Mouse (Mus musculus) liver, embryonic 14.5 days (tissue): ENCODE results near the gene Sorcs2.

Experiments
- CTCF ChIP-seq: IDR thresholded peaks from 2 replicates; pipeline ENCODE4 v1.5.1; 2016; ENCODE audit warnings: antibody characterized with exemption, low read depth, control low read depth
- EP300 ChIP-seq: IDR thresholded peaks from 2 replicates; pipeline ENCODE4 v1.6.1; 2016; ENCODE audit warnings: antibody characterized with exemption, low read depth

DNA sequence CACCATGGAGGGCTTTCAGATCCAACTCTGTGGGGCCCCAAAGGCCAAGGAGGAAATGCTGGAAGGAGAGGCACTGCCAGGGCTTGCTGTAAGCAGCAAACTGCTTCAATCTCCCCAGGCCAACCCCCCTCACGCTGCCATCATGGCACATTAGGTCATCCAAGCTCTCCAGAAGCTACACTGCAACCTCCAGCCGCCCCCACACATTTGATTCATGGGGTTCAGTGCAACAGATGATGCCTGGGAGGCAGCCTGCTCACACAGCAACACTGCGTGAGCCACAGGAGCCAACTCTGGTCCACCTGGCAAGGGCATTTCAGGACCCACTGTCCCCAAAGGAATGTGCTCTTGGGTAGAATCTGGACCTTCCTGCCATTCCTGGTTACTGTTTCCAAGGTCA lies 21.9 kb upstream of the Sorcs2 start:
- TF ChIP-seq CTCF (no peak), EP300 (no peak)
